Mouse (Mus musculus): Measurements from ENCODE around the gene Mynn.

Mynn gene

DNA sequence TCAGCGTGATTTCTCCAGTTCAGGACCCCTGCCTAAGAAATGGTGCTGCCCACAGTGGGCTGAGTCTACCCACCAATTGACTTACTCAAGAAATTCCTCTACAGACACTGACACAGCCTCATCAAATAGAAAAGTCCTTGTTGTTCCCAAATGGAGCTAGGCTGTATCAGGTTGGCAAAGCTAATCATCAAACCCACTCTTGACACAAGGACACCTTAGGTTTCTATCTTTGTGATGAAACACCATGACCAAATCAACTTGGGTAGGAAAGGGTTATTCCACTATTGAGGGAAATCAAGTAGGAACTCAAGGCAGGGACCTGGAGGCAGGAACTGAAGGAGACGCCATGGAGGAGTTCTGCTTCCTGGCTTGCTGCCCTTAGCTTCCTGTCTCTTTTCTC, 42.3 kb downstream of the Mynn start, which contains the start of gene Lrriq4:
TSS of gene Lrriq4 (plus strand) at position 301 of the 400 bp plus-strand sequence.
- no peak for DNase-seq (ENCODE audit: low spot score in 2 of 2)

DNA sequence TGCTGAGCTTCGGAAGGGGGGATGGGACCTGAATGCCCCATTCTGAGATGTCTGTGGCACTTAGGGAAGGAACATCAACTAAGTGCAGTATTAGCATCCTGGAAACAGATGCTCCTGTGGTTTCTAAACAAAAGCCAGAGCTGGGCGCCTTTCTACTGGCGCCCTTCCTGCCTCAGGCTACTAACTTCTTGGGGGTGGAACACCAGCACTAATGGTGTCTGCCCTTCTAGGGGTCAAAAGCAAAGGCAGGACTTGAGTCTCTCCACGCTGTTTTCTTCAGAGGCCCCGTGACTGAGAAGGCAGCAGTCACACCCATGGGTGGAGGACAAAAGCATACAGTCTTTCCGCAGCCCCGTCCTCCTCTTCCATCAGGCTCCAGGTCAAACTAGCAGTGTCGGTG, 44.9 kb downstream of the Mynn start:
- DNase-seq (ENCODE audit: low spot score in 2 of 2) = no peak

- DNase-seq (ENCODE audit: low spot score in 2 of 2) = no peak
These were observed 45.7 kb downstream of the Mynn start, which contains the start of gene Lrrc34 for GRCm38 (mm10) chr3:30647440-30648090. Lrrc34 (minus strand) TSS chr3:30647869.

DNA sequence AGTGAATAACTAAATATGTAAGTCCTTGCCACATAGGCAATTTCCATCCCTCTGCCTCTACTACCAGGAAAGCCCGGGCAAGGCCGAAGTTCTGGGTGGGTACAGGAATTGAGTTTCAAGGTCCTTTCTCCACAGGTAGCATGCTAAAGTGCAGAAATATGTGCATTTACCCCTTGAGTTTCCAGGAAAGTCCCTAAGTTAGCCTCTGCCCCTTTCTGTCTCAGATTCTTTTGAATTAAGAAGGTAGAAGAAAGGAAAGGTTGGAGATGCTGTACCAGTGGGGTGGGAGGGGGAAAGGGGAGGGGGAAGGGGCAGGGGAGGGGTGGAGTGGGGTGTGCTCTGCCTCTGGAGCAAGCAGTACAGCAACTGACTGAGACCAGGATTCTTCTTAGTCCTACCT, 46.6 kb downstream of the Mynn start:
- DNase-seq (ENCODE audit: low spot score in 2 of 2) = no peak

DNA sequence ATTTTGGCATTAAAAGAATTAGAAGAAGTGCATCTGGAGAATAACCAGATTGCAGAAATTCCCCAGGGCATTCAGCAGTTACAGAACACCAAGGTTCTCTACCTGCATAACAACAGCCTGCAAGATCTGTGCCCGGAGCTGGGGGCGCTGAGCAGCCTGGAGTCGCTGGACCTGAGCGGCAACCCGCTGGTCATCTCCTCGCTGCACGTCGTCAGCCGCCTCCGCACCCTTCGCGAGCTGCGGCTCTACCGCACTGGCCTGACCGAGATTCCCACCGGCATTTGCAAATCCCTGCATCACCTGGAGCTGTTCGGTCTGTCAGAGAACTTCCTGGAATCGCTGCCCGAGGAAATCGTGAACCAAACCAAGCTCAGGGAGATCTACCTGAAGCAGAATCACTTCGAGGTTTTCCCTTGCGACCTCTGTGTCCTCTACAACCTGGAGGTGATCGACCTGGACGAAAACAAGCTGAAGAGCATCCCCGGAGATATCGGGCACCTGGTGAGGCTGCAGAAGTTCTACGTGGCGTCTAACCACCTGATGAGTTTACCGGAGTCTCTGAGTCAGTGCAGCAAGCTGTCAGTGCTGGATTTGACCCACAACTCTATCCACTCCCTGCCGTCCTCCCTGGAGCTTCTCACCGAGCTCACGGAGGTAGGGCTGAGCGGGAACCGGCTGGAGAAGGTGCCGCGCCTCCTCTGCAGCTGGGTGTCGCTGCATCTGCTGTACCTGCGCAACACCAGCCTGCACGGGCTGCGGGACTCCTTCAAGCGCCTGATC, 48.4 kb downstream of the Mynn start:
- peak; percentile 5 to 10 for DNase-seq (ENCODE audit: low spot score in 2 of 2)

GRCm38 (mm10) chr3:30655937-30656336, 54.1 kb downstream of the Mynn start:
- DNase-seq (ENCODE audit: low spot score in 2 of 2) = no peak

DNA sequence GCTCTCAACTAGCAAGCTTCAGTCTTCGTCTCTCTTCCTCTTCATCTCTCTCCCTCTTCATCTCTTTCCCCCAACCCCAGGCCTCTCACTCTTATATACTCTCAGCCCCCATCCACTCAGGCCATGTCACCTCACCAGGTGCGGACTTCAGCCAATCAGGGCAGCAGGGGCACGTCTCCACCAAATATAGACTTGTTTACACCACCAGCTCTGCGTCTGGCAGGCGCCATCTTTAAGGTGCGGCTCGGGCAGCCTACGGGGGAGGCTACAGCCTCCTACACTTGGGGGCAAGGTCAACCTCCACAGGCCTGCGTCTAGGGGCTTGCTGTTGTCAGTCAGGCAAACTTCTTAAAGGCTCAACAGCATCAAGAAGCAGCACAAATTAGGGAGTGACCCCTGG, 56.6 kb downstream of the Mynn start:
- DNase-seq (ENCODE audit: low spot score in 2 of 2) = no peak

Measured in right cerebral cortex, adult 2 months (tissue).